Mouse (Mus musculus) forebrain, embryonic 10.5 days (tissue): ENCODE measurements at regions not wholly inside any gene's neighbourhood (a gene's known extent, or its start where the extent isn't known, plus 50 kb on each side); places are given as distances from the start of the nearest gene placed in this dataset.

Experiments used
- DNase-seq: peaks from one replicate; pipeline ENCODE4 v3.0.0-alpha.2; 2017; ENCODE audit warnings: low spot score; ENCODE audit errors: extremely low spot score
- H3K27ac ChIP-seq: fragments of 300-500 bp; sonication (generic); 2 replicates; pipeline ENCODE4 v1.5.1; 2016; ENCODE audit warnings: mild to moderate bottlenecking
- H3K27me3 ChIP-seq: fragments of 300-500 bp; sonication (generic); 2 replicates; pipeline ENCODE4 v1.6.1; 2016; ENCODE audit warnings: mild to moderate bottlenecking; ENCODE audit not compliant: poor library complexity, severe bottlenecking
- H3K36me3 ChIP-seq: fragments of 300-500 bp; sonication (generic); replicated peaks from 2 replicates; pipeline ENCODE4 v1.6.1; 2016; ENCODE audit warnings: mild to moderate bottlenecking, moderate library complexity
- H3K4me1 ChIP-seq: fragments of 300-500 bp; sonication (generic); 2 replicates; pipeline ENCODE4 v1.6.1; 2016
- H3K4me3 ChIP-seq: fragments of 300-500 bp; sonication (generic); 2 replicates; pipeline ENCODE4 v1.5.1; 2016; ENCODE audit warnings: mild to moderate bottlenecking, moderate library complexity
- H3K9me3 ChIP-seq: fragments of 300-500 bp; sonication (generic); 2 replicates; pipeline ENCODE4 v1.6.1; 2016; ENCODE audit warnings: mild to moderate bottlenecking, moderate library complexity
- WGBS: fragments of 180-500 bp; shearing (Covaris S2); methylation state at CpG from one replicate; pipeline ENCODE4 v1.1.7; 2016; 5-methylcytosine and 5-hydroxymethylcytosine counted together

DNA sequence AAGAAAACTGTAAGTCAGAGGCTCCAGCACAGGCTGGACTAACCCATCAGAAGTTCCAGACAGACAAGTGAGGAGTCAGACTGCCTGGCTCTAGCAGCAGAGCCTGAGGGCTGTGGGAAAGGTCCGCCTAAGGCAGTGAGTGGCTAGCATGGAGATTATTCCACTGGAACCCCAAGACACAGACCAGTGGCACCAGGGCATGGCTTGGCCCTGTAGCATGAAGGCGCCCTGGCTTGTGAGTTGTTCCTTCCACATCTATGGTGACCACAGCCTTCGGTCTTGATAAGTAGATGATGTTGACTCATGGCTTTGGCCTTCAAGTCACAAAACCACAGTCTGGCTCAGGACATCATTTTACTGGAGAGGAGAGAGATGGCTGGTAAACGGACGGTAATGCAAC lies 60.7 kb upstream of the Myl10 start:
- H3K4me3 ChIP-seq: no peak overlapping the region
- H3K9me3 ChIP-seq: no peaks in the 10 kb centered on the region
- WGBS: 85% methylated on average over 5 of the region's 5 CpGs
- H3K36me3 ChIP-seq: no peaks in the 10 kb centered on the region
- H3K4me1 ChIP-seq: no peaks in the 10 kb centered on the region
- H3K27me3 ChIP-seq: no peaks in the 10 kb centered on the region
- no peak for DNase-seq
- no peak overlapping the region for H3K27ac ChIP-seq

DNA sequence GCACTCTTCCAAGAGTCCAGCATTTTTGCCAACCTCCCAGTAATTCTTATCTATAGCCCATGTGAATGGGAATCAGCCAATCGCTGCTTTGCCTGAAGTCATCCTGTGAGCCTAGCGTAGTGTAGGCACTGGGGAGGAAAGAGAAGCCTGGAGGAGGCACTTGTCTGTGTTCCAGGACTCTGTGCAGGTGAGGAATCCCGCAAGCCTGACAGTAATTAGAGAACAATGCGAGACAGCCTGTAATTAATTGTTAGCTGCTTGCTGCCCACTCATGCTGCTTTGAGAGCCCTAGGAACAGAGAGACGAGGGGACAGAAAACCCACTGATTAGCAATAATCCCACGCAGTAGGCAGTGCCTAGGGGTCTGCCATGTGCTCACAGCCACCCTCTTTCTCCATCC lies 59.0 kb upstream of the Myl10 start:
- no peaks in the 10 kb centered on the region for H3K9me3 ChIP-seq
- no peak overlapping the region for H3K27ac ChIP-seq
- H3K4me1 ChIP-seq: peaks cover 4% of the 10 kb centered on the region; the same call in 1 of the 2 replicates
- no peaks in the 10 kb centered on the region for H3K36me3 ChIP-seq
- H3K4me3 ChIP-seq: no peak overlapping the region
- no peaks in the 10 kb centered on the region for H3K27me3 ChIP-seq
- DNase-seq: no peak
- 72% methylated on average over 6 of the region's 6 CpGs for WGBS

DNA sequence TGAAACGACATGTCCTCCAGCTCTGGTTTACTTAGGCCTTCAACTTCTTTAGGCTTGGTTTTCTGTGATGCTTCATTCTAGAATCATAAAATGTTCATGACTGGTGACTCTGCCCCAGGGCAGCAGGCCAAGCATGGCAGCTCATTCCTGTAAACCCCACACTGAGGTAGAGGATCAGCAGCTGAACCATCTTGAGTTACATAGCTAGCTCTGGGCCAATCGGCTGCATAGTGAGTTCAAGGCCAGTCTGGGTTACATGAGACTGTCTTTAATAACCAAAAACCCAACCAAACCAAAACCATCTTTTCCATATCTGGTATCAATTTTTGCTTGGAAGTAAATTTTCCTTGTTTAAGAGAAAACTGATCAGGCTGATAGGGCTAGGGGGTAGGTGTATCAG lies 57.8 kb upstream of the Myl10 start:
- WGBS: 94% methylated on average over 2 of the region's 2 CpGs
- no peak for DNase-seq

DNA sequence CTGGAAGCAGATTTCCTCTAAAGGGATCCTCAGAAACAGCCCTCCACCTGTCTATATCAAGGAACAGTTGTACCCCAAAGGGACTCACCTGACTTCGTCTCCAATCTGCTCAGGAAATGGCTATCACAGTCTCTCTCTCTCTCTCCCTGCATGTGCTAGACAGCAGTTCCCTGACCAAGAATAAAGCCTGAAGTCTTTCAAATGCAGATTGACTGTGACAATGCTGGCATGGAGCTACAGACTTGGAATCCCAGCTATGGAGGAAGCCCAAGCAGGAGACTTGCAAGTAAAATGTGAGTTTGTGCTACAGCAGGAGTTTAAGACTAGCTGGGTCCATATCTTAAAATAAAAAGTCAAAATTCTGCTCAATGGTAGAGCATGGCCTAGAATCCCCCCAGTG lies 56.5 kb upstream of the Myl10 start:
- H3K36me3 ChIP-seq: no peaks in the 10 kb centered on the region
- WGBS: 67% methylated on average over 1 of the region's 1 CpGs
- no peak for DNase-seq

More for the DNA sequence above, 57.8 kb upstream of the Myl10 start:
- Histone ChIP-seq H3K4me1 (peaks cover 4% of the 10 kb centered on the region; the same call in 1 of the 2 replicates), H3K4me3 (no peak overlapping the region), H3K9me3 (no peaks in the 10 kb centered on the region), H3K36me3 (no peaks in the 10 kb centered on the region), H3K27me3 (no peaks in the 10 kb centered on the region), H3K27ac (no peak overlapping the region)

DNA sequence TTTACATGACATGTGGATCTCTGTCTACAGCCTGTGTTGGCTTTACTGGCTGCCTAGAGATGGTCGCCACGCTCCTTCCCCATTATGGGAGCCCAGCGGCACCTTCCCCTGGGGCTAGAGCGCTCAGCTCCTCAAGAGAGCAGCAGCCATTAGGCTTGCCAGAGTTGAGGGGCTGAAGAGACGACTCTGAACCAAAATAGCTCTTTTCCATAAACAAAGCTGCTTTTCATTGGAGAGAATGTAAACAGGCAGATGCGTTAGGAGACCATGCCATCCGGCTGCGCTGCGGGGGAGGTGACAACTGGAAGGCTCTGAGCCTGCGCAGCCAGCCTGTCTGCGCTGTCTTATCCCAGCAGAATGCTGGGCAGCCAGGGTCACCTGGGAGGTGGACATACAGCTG lies 55.1 kb upstream of the Myl10 start:
- no peak for DNase-seq

More for the DNA sequence above, 56.5 kb upstream of the Myl10 start:
- peaks cover 4% of the 10 kb centered on the region; the same call in 1 of the 2 replicates for H3K4me1 ChIP-seq
- H3K27me3 ChIP-seq: no peaks in the 10 kb centered on the region
- no peaks in the 10 kb centered on the region for H3K9me3 ChIP-seq
- no peak overlapping the region for H3K27ac ChIP-seq
- no peak overlapping the region for H3K4me3 ChIP-seq

DNA sequence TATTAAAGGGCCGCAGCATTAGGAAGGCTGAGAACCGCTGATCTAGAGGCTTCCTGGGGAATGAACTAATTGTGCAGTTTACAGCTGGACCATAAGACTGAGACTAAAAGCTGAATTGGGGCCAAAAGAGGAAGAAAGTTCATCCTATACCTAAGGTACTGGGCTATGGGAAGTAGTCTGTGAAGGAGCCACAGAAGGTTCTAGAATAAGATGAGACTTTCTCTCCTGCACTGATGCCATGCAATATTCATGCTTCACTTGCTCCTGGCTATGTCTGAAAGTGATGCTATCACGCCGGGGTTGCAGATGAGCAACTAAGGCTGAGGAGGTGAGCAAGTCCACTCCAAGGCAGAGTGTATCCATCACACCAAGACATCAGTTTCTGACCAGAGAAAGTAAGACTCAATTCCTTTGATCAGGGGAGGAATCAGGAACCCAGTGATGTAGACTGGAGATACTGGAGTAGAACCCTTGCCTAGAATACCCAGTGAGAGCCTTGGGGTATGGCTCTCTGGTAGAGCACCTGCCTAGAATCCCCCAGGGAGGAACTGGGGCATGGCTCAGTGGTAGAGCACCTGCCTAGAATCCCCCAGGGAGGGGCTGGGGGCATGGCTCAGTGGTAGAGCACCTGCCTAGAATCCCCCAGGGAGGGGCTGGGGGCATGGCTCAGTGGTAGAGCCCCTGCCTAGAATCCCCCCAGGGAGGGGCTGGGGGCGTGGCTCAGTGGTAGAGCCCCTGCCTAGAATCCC lies 51.9 kb upstream of the Myl10 start:
- Histone ChIP-seq H3K36me3 (no peaks in the 10 kb centered on the region), H3K27ac (no peak overlapping the region), H3K4me3 (no peak overlapping the region), H3K9me3 (no peaks in the 10 kb centered on the region), H3K4me1 (peaks cover 4% of the 10 kb centered on the region; the same call in 1 of the 2 replicates), H3K27me3 (no peaks in the 10 kb centered on the region)
- no peak for DNase-seq
- WGBS: 91% methylated on average over 5 of the region's 5 CpGs

More for the DNA sequence above, 55.1 kb upstream of the Myl10 start:
- Histone ChIP-seq H3K27me3 (no peaks in the 10 kb centered on the region), H3K36me3 (no peaks in the 10 kb centered on the region), H3K27ac (no peak overlapping the region), H3K4me1 (peaks cover 4% of the 10 kb centered on the region; the same call in 1 of the 2 replicates), H3K4me3 (no peak overlapping the region), H3K9me3 (no peaks in the 10 kb centered on the region)
- 67% methylated on average over 11 of the region's 11 CpGs for WGBS

DNA sequence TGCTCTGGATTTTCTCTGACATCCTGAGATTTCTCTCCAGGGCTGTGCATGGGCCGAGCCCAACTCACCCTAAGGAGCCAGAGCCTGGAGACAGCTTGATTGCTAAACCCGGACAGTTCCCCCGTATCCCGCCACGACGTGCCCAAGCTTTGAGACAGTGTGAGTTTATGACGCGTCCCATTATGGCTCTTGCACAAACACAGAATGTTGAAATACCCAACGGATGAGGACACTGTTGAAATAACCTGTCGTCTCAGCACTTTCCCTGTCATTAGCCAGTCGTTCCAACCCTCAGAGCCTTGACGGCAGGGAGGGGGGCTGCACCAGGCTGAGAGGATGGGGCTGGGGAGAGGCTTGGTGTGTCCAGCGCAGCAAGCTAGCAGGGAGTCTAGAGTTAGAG lies 50.7 kb upstream of the Myl10 start:
- no peak overlapping the region for H3K4me3 ChIP-seq
- H3K27ac ChIP-seq: no peak overlapping the region
- WGBS: 81% methylated on average over 13 of the region's 13 CpGs
- H3K9me3 ChIP-seq: no peaks in the 10 kb centered on the region
- no peaks in the 10 kb centered on the region for H3K36me3 ChIP-seq
- H3K27me3 ChIP-seq: no peaks in the 10 kb centered on the region
- DNase-seq: no peak
- peaks cover 4% of the 10 kb centered on the region; the same call in 1 of the 2 replicates for H3K4me1 ChIP-seq
